Mouse (Mus musculus): ENCODE measurements around the gene Crip2. TPM values are rescaled to one million over a fixed set of nuclear protein-coding genes. Genes with fewer than 3 reads are reported as not detected.

The Crip2 gene
- total RNA-seq (2023) = 10 to 100 TPM; 69.7 to 70.5 TPM

DNA sequence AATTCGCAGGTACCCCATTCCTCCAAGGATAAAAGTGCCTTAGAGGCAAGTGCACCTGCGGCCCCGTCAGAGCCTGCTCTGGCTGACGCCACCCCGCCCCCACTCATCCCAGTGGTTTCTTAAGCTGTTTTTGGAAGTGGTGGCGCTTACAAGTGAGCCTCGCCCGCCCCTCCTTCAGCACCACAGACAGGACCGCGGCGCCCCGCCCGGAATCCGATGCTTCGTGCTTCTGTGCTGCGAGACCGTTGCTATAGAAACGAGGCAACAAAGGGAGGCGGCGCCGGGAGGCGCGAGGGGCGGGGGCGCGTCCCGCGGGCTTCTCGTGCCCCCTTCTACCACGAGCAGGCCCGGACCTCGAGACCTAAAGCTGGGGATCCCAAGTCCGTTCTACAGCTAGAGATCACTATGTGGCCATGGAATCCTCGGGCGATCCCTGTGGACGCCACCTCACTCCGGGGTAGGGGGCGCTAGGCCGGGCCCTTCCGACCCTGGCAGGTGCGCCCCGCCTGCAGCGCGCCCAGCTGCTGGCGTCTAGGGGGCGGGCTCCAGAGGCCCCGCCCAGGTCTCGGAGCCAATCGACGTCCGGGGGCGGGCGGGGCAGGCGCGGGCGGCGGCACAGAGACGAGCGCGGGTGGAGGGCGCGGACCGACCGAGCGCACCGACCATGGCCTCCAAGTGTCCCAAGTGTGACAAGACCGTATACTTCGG lies at the start of gene Crip2:
Crip2 (plus strand) TSS at position 329 of the 708 bp plus-strand sequence.

DNA sequence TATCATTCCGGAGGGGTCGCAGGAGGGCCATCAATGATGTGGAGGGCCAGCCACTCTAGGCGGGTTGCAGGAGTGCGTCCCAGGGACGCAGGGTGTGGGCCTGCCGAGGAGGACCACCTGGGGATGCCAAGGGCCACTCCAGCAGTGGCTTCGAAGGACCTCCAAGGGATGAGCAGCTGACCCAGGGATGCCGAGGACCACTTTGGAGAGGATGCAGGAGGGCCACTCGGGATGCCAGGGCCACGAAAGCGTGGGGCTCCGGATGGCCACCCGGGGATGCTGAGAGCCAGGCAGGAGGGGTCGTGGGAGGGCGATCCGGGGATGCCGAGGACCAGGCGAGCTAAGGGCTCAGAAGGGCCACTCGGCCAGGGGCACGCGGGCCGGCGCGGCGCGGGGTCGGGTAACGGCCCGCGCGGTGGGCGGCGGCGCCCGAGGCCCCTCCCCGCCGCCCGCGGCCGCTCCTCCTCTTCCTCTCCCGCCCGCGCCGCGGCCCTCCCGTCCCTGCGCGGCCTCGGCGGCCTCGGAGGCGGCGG lies 42.2 kb upstream of the Crip2 start, which contains the start of gene Mta1:
Mta1 (plus strand) TSS at position 530 of the 533 bp plus-strand sequence.

GRCm38 (mm10) chr12:113146112-113147057 lies 6.3 kb downstream of the Crip2 start, which contains the start of gene Crip1:
Crip1 (plus strand) TSS chr12:113146316.

GRCm38 (mm10) chr12:113155887-113156539 lies 16.0 kb downstream of the Crip2 start, which contains the start of gene Tedc1:
Tedc1 (plus strand) TSS chr12:113156421.

GRCm38 (mm10) chr12:113185442-113186291 lies 45.6 kb downstream of the Crip2 start, which contains the start of gene Tmem121:
Tmem121 (plus strand) TSS chr12:113185930.

Other genes with a start within 250 kb of the Crip2 start
- 1 to 10 TPM; 3.6 to 4.5 TPM for gene Jag2, start 210.5 kb upstream of the Crip2 start, total RNA-seq (2023)
- gene Nudt14, start 198.1 kb upstream of the Crip2 start, total RNA-seq (2023) = 10 to 100 TPM; 11.6 to 13.5 TPM
- gene Btbd6, start 163.8 kb upstream of the Crip2 start, total RNA-seq (2023) = 1 to 10 TPM; 3.8 to 4.5 TPM
- 100 to 1,000 TPM in 1 of 2 experiments, 10 to 100 TPM in 1; 93.0 to 106 TPM for gene Brf1, start 139.5 kb upstream of the Crip2 start, total RNA-seq (2023)
- 100 to 1,000 TPM; 145 to 154 TPM for gene Pacs2, start 125.7 kb upstream of the Crip2 start, total RNA-seq (2023)
- gene Tex22, start 65.7 kb upstream of the Crip2 start, total RNA-seq (2023) = 1 to 10 TPM; 1.4 to 2.2 TPM
- 10 to 100 TPM; 40.3 to 40.7 TPM for gene Mta1, start 42.0 kb upstream of the Crip2 start, total RNA-seq (2023)
- 1,000 to 10,000 TPM; 2,128 to 2,165 TPM for gene Crip1, start 6.1 kb downstream of the Crip2 start, total RNA-seq (2023)
- gene Tedc1, start 16.2 kb downstream of the Crip2 start, total RNA-seq (2023) = 1 to 10 TPM; 5.4 to 6.7 TPM
- not detected for gene Tmem121, start 45.7 kb downstream of the Crip2 start, total RNA-seq (2023)

Measured in monocyte, adult 59 days (primary cell).